Mouse (Mus musculus): ENCODE results near the gene Kri1.

GRCm38 (mm10) chr9:21320280-21320618, 32.5 kb upstream of the Kri1 start:
- TF ChIP-seq CTCF (IDR thresholded peaks at IDR 0.05; ENCODE audit: control insufficient read depth, insufficient read depth, insufficient read length) (no peak), CEBPB (IDR thresholded peaks at IDR 0.05; ENCODE audit: low read depth) (no peak)

Data from C2C12 (cell line).